Mouse (Mus musculus) liver, adult 2 months (tissue): Measurements from ENCODE around the gene Gnai1. TPM values are rescaled to one million over a fixed set of nuclear protein-coding genes. Genes with fewer than 3 reads are reported as not detected.

Experiments used
- DNase-seq: peaks from one replicate; pipeline ENCODE4 v3.0.0-alpha.2; 2011; ENCODE audit warnings: low read depth, low spot score; ENCODE audit errors: extremely low read depth
- H3K27ac ChIP-seq: fragments of 200-500 bp; replicated peaks from 2 replicates; pipeline ENCODE4 v1.5.1; 2012; ENCODE audit warnings: low read depth, mild to moderate bottlenecking, control low read depth, inconsistent platforms, low read length; ENCODE audit not compliant: insufficient read depth
- H3K27me3 ChIP-seq: fragments of 200-500 bp; 2 replicates; pipeline ENCODE4 v1.6.1; 2012; ENCODE audit warnings: mild to moderate bottlenecking, moderate library complexity, low read length, inconsistent platforms; ENCODE audit not compliant: control insufficient read depth, insufficient read depth
- H3K36me3 ChIP-seq: fragments of 200-500 bp; 2 replicates; pipeline ENCODE4 v1.6.1; 2012; ENCODE audit warnings: low read length, inconsistent platforms; ENCODE audit not compliant: control insufficient read depth, insufficient read depth
- H3K4me1 ChIP-seq: fragments of 200-500 bp; 2 replicates; pipeline ENCODE4 v1.6.1; 2011; ENCODE audit warnings: low read length; ENCODE audit not compliant: control insufficient read depth, insufficient read depth
- H3K4me3 ChIP-seq: fragments of 200-500 bp; 2 replicates; pipeline ENCODE4 v1.5.1; 2011; ENCODE audit warnings: low read depth, mild to moderate bottlenecking, control low read depth, low read length, moderate library complexity; ENCODE audit not compliant: insufficient read depth
- H3K79me2 ChIP-seq: fragments of 200-500 bp; 2 replicates; pipeline ENCODE4 v1.6.1; 2012; ENCODE audit warnings: inconsistent platforms, mild to moderate bottlenecking, low read length, moderate library complexity; ENCODE audit not compliant: control insufficient read depth, insufficient read depth
- H3K9ac ChIP-seq: fragments of 200-500 bp; 2 replicates; pipeline ENCODE4 v1.6.1; 2012; ENCODE audit warnings: low read depth, mild to moderate bottlenecking, control low read depth, inconsistent platforms, low read length
- CTCF ChIP-seq: fragments of 200-500 bp; IDR thresholded peaks from 2 replicates; pipeline ENCODE4 v1.5.1; 2011; ENCODE audit warnings: low read depth, low read length, control low read depth
- POLR2A ChIP-seq: fragments of 200-500 bp; IDR thresholded peaks from 2 replicates; pipeline ENCODE4 v1.6.1; 2011; ENCODE audit warnings: low read length, control low read depth; ENCODE audit not compliant: insufficient read depth; ENCODE audit errors: extremely low read depth
- WGBS: fragments of 180-500 bp; shearing (Covaris S2); methylation state at CpG from one replicate; pipeline ENCODE4 v1.1.7; 2018; 5-methylcytosine and 5-hydroxymethylcytosine counted together
- polyA plus RNA-seq: library from polyadenylated mRNA; depleted of rRNA; stranded (reverse); fragments of >200 nt; gene quantifications from 2 replicates; pipeline ENCODE4 v1.2.3, GENCODE M21; 2012
- total RNA-seq: library from RNA; depleted of rRNA; stranded (reverse); fragments of >200 nt; gene quantifications from 2 replicates; pipeline ENCODE4 v1.2.3, GENCODE M21; 2014

Gnai1 gene
- total and polyA plus RNA-seq, 2 experiments = 0.12 to 0.55 TPM

GRCm38 (mm10) chr5:18330726-18331125, 29.4 kb downstream of the Gnai1 start:
- no peak for DNase-seq
- 65% methylated on average over 8 of the region's 8 CpGs for WGBS

DNA sequence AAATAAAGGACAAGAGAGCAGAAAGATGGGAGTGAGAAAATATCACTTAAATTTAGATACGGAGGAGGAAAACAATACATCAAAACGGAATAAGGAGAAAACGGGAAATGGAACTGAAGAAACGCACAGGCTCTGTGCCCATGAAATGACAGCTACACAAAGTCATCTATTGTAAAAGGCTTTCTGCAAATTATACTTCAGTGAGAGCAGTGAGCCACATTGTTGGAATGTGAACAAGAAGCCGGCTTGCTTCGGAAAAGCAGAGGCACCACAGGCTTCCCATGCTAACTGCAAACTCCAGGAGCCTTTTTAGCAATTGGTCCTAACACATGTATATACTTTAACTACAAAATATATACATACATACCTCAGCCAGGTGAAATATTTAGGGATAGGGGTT, 34.0 kb downstream of the Gnai1 start:
- Histone ChIP-seq H3K4me1 (no peaks in the 10 kb centered on the region), H3K36me3 (no peaks in the 10 kb centered on the region), H3K9ac (no peak overlapping the region), H3K4me3 (no peak overlapping the region), H3K27me3 (no peaks in the 10 kb centered on the region), H3K79me2 (no peaks in the 10 kb centered on the region), H3K27ac (no peak overlapping the region)
- WGBS = 89% methylated on average over 6 of the region's 6 CpGs
- DNase-seq = no peak
- TF ChIP-seq CTCF (no peak), POLR2A (no peak)

More at GRCm38 (mm10) chr5:18330726-18331125, 29.4 kb downstream of the Gnai1 start:
- H3K36me3 ChIP-seq = no peaks in the 10 kb centered on the region
- H3K9ac ChIP-seq = no peak overlapping the region
- no peaks in the 10 kb centered on the region for H3K79me2 ChIP-seq
- TF ChIP-seq CTCF = no peak
- TF ChIP-seq POLR2A = no peak
- H3K27me3 ChIP-seq = no peaks in the 10 kb centered on the region
- no peak overlapping the region for H3K27ac ChIP-seq
- H3K4me1 ChIP-seq = no peaks in the 10 kb centered on the region
- H3K4me3 ChIP-seq = no peak overlapping the region

DNA sequence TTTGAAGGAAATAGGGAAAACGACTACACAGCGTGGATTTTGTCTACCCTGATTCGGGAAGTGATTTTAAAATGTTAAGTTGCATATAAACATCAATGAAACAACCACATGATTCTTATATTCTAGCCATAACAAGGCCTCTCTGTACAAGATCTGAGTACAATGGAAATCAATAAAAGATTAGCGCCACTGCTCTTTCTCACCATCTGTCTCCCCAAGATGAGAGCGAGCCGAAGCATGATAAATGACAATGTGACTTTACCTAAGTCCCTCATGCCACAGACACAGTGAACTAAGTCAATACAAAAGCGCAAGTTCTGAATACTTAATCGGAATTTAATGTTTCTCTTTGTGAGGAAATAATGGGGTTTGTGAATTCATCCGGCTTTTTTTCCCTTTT, 36.6 kb downstream of the Gnai1 start:
- DNase-seq = no peak
- Histone ChIP-seq H3K9ac (no peak overlapping the region), H3K36me3 (no peaks in the 10 kb centered on the region), H3K4me1 (no peaks in the 10 kb centered on the region), H3K79me2 (no peaks in the 10 kb centered on the region), H3K27ac (no peak overlapping the region), H3K4me3 (no peak overlapping the region), H3K27me3 (no peaks in the 10 kb centered on the region)
- TF ChIP-seq CTCF (no peak), POLR2A (no peak)
- whole genome bisulfite sequencing = 88% methylated on average over 9 of the region's 9 CpGs

DNA sequence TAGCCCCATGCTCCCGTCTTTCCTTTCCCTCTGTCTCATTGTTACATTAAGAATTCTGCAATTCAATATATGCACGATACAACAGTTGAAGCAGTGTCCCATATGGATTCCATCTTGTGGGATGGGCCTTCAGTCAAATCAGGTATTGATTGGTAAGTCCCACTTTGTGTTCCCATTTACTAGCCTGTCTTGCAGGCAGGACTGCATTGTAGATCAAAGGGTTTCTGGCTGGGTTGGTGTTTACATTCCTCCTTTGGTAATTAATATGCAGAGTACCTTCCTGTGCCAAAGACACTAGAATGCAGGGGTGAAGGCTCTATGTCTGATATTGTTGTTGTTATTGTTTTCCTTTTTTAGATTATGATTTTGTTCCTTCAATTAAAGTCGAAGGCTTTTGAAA, 38.5 kb downstream of the Gnai1 start:
- Histone ChIP-seq H3K27ac (no peak overlapping the region), H3K4me3 (no peak overlapping the region), H3K36me3 (no peaks in the 10 kb centered on the region), H3K79me2 (no peaks in the 10 kb centered on the region), H3K27me3 (no peaks in the 10 kb centered on the region), H3K4me1 (no peaks in the 10 kb centered on the region), H3K9ac (no peak overlapping the region)
- WGBS = 71% methylated on average over 3 of the region's 3 CpGs
- TF ChIP-seq CTCF = no peak
- no peak for TF ChIP-seq POLR2A
- no peak for DNase-seq

- no peaks in the 10 kb centered on the region for H3K36me3 ChIP-seq
- no peaks in the 10 kb centered on the region for H3K27me3 ChIP-seq
- WGBS = 81% methylated on average over 4 of the region's 4 CpGs
- no peaks in the 10 kb centered on the region for H3K4me1 ChIP-seq
- no peak overlapping the region for H3K9ac ChIP-seq
- H3K27ac ChIP-seq = no peak overlapping the region
- no peaks in the 10 kb centered on the region for H3K79me2 ChIP-seq
- H3K4me3 ChIP-seq = no peak overlapping the region
- no peak for DNase-seq
- TF ChIP-seq CTCF = no peak
- TF ChIP-seq POLR2A = no peak
Observed at GRCm38 (mm10) chr5:18318846-18319245, 41.3 kb downstream of the Gnai1 start.

DNA sequence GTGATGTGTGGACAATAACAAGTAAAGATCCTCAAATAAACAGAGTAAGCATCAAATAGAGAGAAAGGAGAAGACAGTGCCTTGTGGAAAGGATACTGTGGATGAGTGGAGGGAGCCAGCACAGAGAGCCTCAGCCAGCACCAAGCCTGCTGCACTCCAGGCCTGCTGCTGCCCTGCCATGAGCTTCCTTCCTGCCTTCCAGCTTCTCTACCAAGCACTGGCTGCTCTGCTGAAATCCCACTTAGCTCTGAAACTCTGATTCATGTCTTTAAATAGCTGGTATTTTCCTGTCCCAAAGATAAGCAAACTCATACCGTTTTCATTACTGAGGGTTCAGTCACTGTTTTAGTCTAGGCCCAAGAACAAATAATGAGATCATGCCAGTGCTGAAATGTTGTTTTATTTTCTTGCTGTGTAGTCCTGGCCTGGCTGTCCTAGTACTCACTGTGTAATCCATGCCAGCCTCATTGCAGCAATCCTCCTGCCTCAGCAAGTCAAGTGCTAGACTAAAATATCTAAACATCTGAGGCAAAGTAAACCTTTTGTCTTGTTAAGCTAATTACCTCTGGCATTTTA, 52.8 kb downstream of the Gnai1 start:
- Histone ChIP-seq H3K79me2 (no peaks in the 10 kb centered on the region), H3K36me3 (no peaks in the 10 kb centered on the region), H3K4me1 (no peaks in the 10 kb centered on the region), H3K27ac (no peak overlapping the region), H3K9ac (no peak overlapping the region), H3K4me3 (no peak overlapping the region), H3K27me3 (no peaks in the 10 kb centered on the region)
- DNase-seq = peak; percentile 8
- WGBS = 47% methylated on average over 1 of the region's 1 CpGs
- TF ChIP-seq CTCF = no peak
- TF ChIP-seq POLR2A = no peak

DNA sequence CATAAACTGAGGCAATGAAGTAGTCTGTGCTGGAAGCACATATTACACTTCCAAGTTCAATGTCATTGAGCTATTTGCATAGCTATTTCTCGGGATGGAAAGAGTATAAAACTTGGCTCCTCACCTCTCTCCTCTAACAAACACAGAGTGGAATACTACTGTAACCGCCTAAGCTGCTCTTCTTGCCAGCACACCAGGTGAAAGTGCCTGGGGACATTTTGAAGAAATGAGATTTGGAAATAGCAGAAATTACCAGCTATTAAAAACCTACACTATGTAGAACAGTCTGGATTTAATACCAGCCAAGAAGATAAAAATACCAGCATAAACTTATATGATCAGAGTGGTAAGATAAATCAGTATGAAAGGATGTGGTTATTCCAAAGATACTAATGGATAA, 63.6 kb downstream of the Gnai1 start:
- no peak for DNase-seq
- H3K79me2 ChIP-seq = no peaks in the 10 kb centered on the region
- WGBS = 70% methylated on average over 2 of the region's 2 CpGs
- H3K9ac ChIP-seq = no peak overlapping the region
- TF ChIP-seq CTCF = no peak
- no peak for TF ChIP-seq POLR2A
- H3K4me1 ChIP-seq = no peaks in the 10 kb centered on the region
- no peak overlapping the region for H3K27ac ChIP-seq
- H3K4me3 ChIP-seq = no peak overlapping the region
- H3K36me3 ChIP-seq = no peaks in the 10 kb centered on the region
- H3K27me3 ChIP-seq = no peaks in the 10 kb centered on the region
